Mouse (Mus musculus) forebrain, embryonic 11.5 days (tissue): Measurements from ENCODE around the gene Elf3. TPM values are rescaled to one million over a fixed set of nuclear protein-coding genes. Genes with fewer than 3 reads are reported as not detected.

ENCODE experiments used
- ATAC-seq: fragments of 200-750 bp; cut with Nextera tagmentation; replicated peaks from 2 replicates; pipeline ENCODE4 v1.8.0; 2017; ENCODE audit warnings: moderate TSS enrichment; ENCODE audit not compliant: low FRiP score
- DNase-seq: peaks from one replicate; pipeline ENCODE4 v3.0.0-alpha.2; 2017; ENCODE audit warnings: low spot score
- H3K27ac ChIP-seq: fragments of 300-500 bp; sonication (generic); 2 replicates; pipeline ENCODE4 v1.5.1; 2014; ENCODE audit warnings: low read depth, low read length
- H3K27me3 ChIP-seq: fragments of 300-500 bp; sonication (generic); 2 replicates; pipeline ENCODE4 v1.6.1; 2014; ENCODE audit warnings: mild to moderate bottlenecking, low read length, mixed read lengths; ENCODE audit not compliant: control insufficient read depth, insufficient read depth
- H3K36me3 ChIP-seq: fragments of 300-500 bp; sonication (generic); 2 replicates; pipeline ENCODE4 v1.6.1; 2014; ENCODE audit warnings: mild to moderate bottlenecking, low read length, moderate library complexity, mixed read lengths; ENCODE audit not compliant: control insufficient read depth, insufficient read depth
- H3K4me1 ChIP-seq: fragments of 300-500 bp; sonication (generic); replicated peaks from 2 replicates; pipeline ENCODE4 v1.6.1; 2014; ENCODE audit warnings: low read length, mixed read lengths; ENCODE audit not compliant: control insufficient read depth, insufficient read depth
- H3K4me2 ChIP-seq: fragments of 300-500 bp; sonication (generic); 2 replicates; pipeline ENCODE4 v1.6.1; 2014; ENCODE audit warnings: low read depth, mild to moderate bottlenecking, low read length, moderate library complexity, mixed read lengths; ENCODE audit not compliant: severe bottlenecking
- H3K4me3 ChIP-seq: fragments of 300-500 bp; sonication (generic); 2 replicates; pipeline ENCODE4 v1.5.1; 2014; ENCODE audit warnings: low read depth, low read length
- H3K9ac ChIP-seq: fragments of 300-500 bp; sonication (generic); 2 replicates; pipeline ENCODE4 v1.6.1; 2014; ENCODE audit warnings: low read length
- H3K9me3 ChIP-seq: fragments of 300-500 bp; sonication (generic); 2 replicates; pipeline ENCODE4 v1.6.1; 2016; ENCODE audit warnings: low read length, mixed read lengths; ENCODE audit not compliant: control insufficient read depth
- WGBS: fragments of 180-500 bp; shearing (Covaris S2); extraction: QIAGEN DNeasy Blood & Tissue Kit; methylation state at CpG from one replicate; pipeline ENCODE4 v1.1.7; 2014; 5-methylcytosine and 5-hydroxymethylcytosine counted together
- polyA plus RNA-seq: library from polyadenylated mRNA; unstranded; fragments of >200 nt; fragmentation: Nextera tagmentation; extraction: Ambion mirVana; gene quantifications from 2 replicates; pipeline ENCODE4 v1.2.1, GENCODE M21; 2014

The Elf3 gene
- 0.83 and 0.97 TPM in 2 replicates for polyA plus RNA-seq

DNA sequence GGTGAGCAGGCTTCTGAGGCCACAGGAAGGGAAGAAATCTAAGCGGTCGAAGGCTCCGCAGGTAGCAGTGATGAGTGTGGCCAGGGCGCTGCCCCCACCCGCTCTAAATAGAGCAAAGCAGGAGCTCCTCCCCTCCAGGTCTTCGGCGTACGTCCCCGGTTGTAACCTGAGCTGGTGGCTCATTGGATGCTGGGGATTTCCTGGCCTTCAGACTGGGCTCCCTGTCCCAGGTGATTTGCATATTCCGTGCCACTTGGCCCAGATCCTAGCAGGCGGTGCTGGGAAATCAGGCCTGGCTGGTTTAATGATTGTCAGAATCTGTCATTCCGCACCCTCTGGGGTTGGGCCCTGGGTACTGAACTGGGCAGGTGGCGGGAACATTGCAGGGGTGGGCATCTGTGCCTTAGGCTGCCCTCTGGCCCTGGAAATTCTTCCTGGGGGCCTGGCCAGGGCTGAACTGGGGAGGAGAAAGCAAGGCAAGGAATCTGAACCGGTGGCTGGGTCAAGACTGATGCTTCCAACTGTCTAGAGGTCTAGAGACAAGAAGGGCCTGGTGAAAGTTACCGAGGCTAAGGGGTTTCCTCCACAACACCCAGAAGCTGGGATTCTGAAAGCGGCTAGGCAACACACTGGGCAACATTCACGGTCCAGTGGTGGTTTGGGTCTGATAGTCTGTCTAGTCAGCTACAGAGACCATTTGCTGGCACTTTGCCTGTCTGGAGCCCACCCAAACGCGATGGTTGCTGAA lies at the start of gene Elf3:
Elf3 (minus strand) TSS at position 189 of the 748 bp plus-strand sequence.
- Histone ChIP-seq H3K9me3 (no peaks in the 10 kb centered on the region), H3K36me3 (peaks cover 4% of the 10 kb centered on the region), H3K4me3 (peak within 1 kb of the TSS; percentile 16; the same call in 1 of the 2 replicates), H3K9ac (peak within 1 kb of the TSS; percentile 14), H3K27me3 (no peaks in the 10 kb centered on the region), H3K4me1 (peaks cover 6% of the 10 kb centered on the region; the same call in 1 of the 2 replicates), H3K27ac (no peak within 1 kb of the TSS), H3K4me2 (peak within 1 kb of the TSS; percentile 45)
- ATAC-seq, result peak; percentile 68
- WGBS, result 4% methylated on average over 19 of the region's 19 CpGs
- peak; percentile 61 for DNase-seq

GRCm38 (mm10) chr1:135290908-135291307 lies 32.5 kb upstream of the Elf3 start:
- Histone ChIP-seq H3K27me3 (no peaks in the 10 kb centered on the region), H3K36me3 (no peaks in the 10 kb centered on the region), H3K4me2 (no peak overlapping the region), H3K9ac (no peak overlapping the region), H3K9me3 (no peaks in the 10 kb centered on the region), H3K4me3 (no peak overlapping the region), H3K4me1 (no peaks in the 10 kb centered on the region), H3K27ac (no peak overlapping the region)
- 86% methylated on average over 5 of the region's 5 CpGs for WGBS
- no peak for ATAC-seq
- DNase-seq, result no peak

DNA sequence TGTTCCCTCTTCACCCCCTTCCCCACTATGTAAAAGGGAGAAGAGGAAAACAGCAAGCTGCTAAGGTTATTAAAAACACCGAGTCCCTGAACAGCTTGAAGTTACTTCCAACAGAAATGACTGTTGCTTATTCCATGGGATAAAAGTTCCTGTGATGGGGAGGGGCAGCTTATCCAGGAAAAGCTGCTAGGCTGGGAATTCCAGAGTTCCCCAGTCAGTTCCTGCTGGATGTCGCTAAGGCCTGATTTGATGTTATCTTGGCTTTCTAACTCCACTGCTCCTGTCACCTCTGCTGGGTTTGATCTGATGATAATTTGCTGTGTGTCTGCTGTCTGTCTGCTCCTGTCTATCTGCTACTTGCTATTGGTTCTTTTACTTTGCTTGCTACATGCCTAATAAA lies 27.9 kb upstream of the Elf3 start:
- H3K9ac ChIP-seq, result no peak overlapping the region
- WGBS, result 88% methylated on average over 2 of the region's 2 CpGs
- no peaks in the 10 kb centered on the region; the same call in 1 of the 2 replicates for H3K4me1 ChIP-seq
- no peaks in the 10 kb centered on the region for H3K9me3 ChIP-seq
- DNase-seq (no peak), ATAC-seq (no peak)
- H3K27me3 ChIP-seq, result no peaks in the 10 kb centered on the region
- no peak overlapping the region for H3K4me2 ChIP-seq
- no peak overlapping the region for H3K4me3 ChIP-seq
- H3K27ac ChIP-seq, result no peak overlapping the region
- H3K36me3 ChIP-seq, result no peaks in the 10 kb centered on the region

GRCm38 (mm10) chr1:135283826-135284291 lies 25.5 kb upstream of the Elf3 start, which contains the start of gene Rnpep:
Gene Rnpep, minus strand, starts transcription at chr1:135284084.
- under 1% methylated on average over 34 of the region's 39 CpGs for WGBS
- Histone ChIP-seq H3K4me3 (peak within 1 kb of the TSS; percentile 82), H3K4me2 (peak within 1 kb of the TSS; percentile 85), H3K36me3 (no peaks in the 10 kb centered on the region), H3K9me3 (no peaks in the 10 kb centered on the region), H3K27ac (peak within 1 kb of the TSS; percentile 81), H3K9ac (peak within 1 kb of the TSS; percentile 95), H3K4me1 (no peaks in the 10 kb centered on the region; the same call in 1 of the 2 replicates), H3K27me3 (no peaks in the 10 kb centered on the region)
- DNase-seq (peak; percentile 89), ATAC-seq (peak; percentile 91)

DNA sequence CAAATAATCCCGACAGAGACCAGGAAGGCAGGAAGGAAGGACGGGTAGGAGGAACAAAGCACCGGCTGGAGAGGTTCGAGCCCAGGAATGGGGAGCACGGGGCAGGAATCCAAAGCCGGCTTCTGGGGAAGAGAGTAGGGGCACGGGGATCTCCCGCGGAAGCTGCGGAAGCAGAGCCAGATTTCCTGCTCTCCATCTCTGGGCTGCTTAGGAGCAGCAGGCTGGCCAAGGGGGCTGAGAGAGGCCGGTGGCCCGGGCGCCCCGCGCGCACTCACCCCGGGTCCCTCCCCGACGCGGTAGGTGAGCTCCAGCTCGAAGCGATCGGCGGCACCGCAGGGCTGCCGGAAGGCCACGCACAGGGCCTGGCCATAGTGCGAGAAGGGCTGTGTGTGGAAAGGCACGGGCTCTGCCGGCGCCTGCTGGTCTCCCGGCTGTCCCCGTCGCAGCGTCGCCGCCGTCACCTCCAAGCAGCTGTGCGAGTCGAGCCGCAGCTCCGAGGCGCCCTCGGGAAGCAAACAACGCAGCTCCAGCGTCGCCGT lies 25.0 kb upstream of the Elf3 start:
- H3K9me3 ChIP-seq, result no peaks in the 10 kb centered on the region
- peak overlapping the region; percentile 81 for H3K27ac ChIP-seq
- no peaks in the 10 kb centered on the region; the same call in 1 of the 2 replicates for H3K4me1 ChIP-seq
- H3K9ac ChIP-seq, result peak overlapping the region; percentile 95
- peak overlapping the region; percentile 85 for H3K4me2 ChIP-seq
- peak overlapping the region; percentile 82 for H3K4me3 ChIP-seq
- ATAC-seq (peak; percentile 80), DNase-seq (no peak)
- no peaks in the 10 kb centered on the region for H3K27me3 ChIP-seq
- no peaks in the 10 kb centered on the region for H3K36me3 ChIP-seq
- under 1% methylated on average over 48 of the region's 48 CpGs for WGBS

- Histone ChIP-seq H3K27ac (no peak overlapping the region), H3K27me3 (no peaks in the 10 kb centered on the region), H3K4me1 (no peaks in the 10 kb centered on the region; the same call in 1 of the 2 replicates), H3K4me2 (peak overlapping the region; percentile 85), H3K9me3 (no peaks in the 10 kb centered on the region), H3K9ac (peak overlapping the region; percentile 95), H3K36me3 (no peaks in the 10 kb centered on the region), H3K4me3 (peak overlapping the region; percentile 82)
- DNase-seq (no peak), ATAC-seq (no peak)
- WGBS, result 39% methylated on average over 13 of the region's 13 CpGs
Measured at GRCm38 (mm10) chr1:135282536-135283286, 24.3 kb upstream of the Elf3 start.

- no peak overlapping the region for H3K27ac ChIP-seq
- H3K4me2 ChIP-seq, result no peak overlapping the region
- 96% methylated on average over 17 of the region's 17 CpGs for WGBS
- no peaks in the 10 kb centered on the region; the same call in 1 of the 2 replicates for H3K36me3 ChIP-seq
- H3K9ac ChIP-seq, result no peak overlapping the region
- no peaks in the 10 kb centered on the region for H3K9me3 ChIP-seq
- no peaks in the 10 kb centered on the region; the same call in 1 of the 2 replicates for H3K4me1 ChIP-seq
- H3K4me3 ChIP-seq, result no peak overlapping the region
- ATAC-seq (no peak), DNase-seq (no peak)
- no peaks in the 10 kb centered on the region for H3K27me3 ChIP-seq
Measured at GRCm38 (mm10) chr1:135281841-135282240, 23.5 kb upstream of the Elf3 start.

DNA sequence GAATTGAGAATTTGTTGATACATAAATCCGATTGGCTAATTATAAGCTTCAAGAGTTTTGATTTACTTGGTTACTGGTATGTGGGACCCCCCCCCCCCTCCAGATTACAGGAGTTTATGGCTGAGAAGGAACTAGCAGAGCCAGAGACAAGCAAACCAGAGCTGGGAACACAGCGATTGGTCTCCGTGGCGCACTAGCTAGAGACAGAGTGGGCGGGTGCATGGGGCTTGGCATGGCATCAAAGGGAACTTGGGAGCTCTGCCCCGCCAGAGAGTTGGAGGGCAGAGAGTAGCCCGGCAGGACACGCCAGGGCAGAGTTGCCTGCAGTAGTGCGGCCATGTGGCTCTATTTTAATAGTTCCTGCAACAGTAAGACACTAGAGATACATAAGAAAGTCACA lies 22.3 kb upstream of the Elf3 start:
- Histone ChIP-seq H3K4me3 (no peak overlapping the region), H3K4me2 (no peak overlapping the region), H3K9ac (no peak overlapping the region), H3K27me3 (no peaks in the 10 kb centered on the region), H3K9me3 (no peaks in the 10 kb centered on the region), H3K27ac (no peak overlapping the region), H3K36me3 (peaks cover 3% of the 10 kb centered on the region; the same call in 1 of the 2 replicates), H3K4me1 (no peaks in the 10 kb centered on the region; the same call in 1 of the 2 replicates)
- no peak for ATAC-seq
- DNase-seq, result no peak
- 92% methylated on average over 9 of the region's 9 CpGs for WGBS
